Mouse (Mus musculus) midbrain, embryonic 14.5 days (tissue): ENCODE data around the gene Tnfrsf26. TPM values are rescaled to one million over a fixed set of nuclear protein-coding genes. Genes with fewer than 3 reads are reported as not detected.
"Not testable (repeated sequence)": the region's sequence is repeated elsewhere in the genome, so short reads cannot be mapped to it uniquely, and the experiment has no call there.

Experiments
- ATAC-seq: fragments of 200-750 bp; cut with Nextera tagmentation; 2 replicates; pipeline ENCODE4 v1.8.0; 2017; ENCODE audit warnings: moderate number of reproducible peaks, moderate library complexity; ENCODE audit not compliant: low FRiP score, low TSS enrichment
- DNase-seq: peaks from one replicate; pipeline ENCODE4 v3.0.0-alpha.2; 2015
- H3K27ac ChIP-seq: fragments of 300-500 bp; sonication (generic); replicated peaks from 2 replicates; pipeline ENCODE4 v1.5.1; 2014; ENCODE audit warnings: mild to moderate bottlenecking, low read depth, low read length, moderate library complexity
- H3K27me3 ChIP-seq: fragments of 300-500 bp; sonication (generic); 2 replicates; pipeline ENCODE4 v1.6.1; 2014; ENCODE audit warnings: low read length, control low read depth, mixed read lengths; ENCODE audit not compliant: control insufficient read depth, insufficient read depth
- H3K36me3 ChIP-seq: fragments of 300-500 bp; sonication (generic); 2 replicates; pipeline ENCODE4 v1.6.1; 2014; ENCODE audit warnings: low read length, control low read depth; ENCODE audit not compliant: control insufficient read depth, insufficient read depth
- H3K4me1 ChIP-seq: fragments of 300-500 bp; sonication (generic); 2 replicates; pipeline ENCODE4 v1.6.1; 2014; ENCODE audit warnings: mild to moderate bottlenecking, antibody characterized with exemption, low read length, control low read depth; ENCODE audit not compliant: control insufficient read depth, insufficient read depth
- H3K4me2 ChIP-seq: fragments of 300-500 bp; sonication (generic); 2 replicates; pipeline ENCODE4 v1.6.1; 2014; ENCODE audit warnings: mild to moderate bottlenecking, low read length, moderate library complexity
- H3K4me3 ChIP-seq: fragments of 300-500 bp; sonication (generic); replicated peaks from 2 replicates; pipeline ENCODE4 v1.5.1; 2014; ENCODE audit warnings: low read depth, low read length
- H3K9ac ChIP-seq: fragments of 300-500 bp; sonication (generic); replicated peaks from 2 replicates; pipeline ENCODE4 v1.6.1; 2014; ENCODE audit warnings: mild to moderate bottlenecking, low read length, moderate library complexity
- H3K9me3 ChIP-seq: fragments of 300-500 bp; sonication (generic); 2 replicates; pipeline ENCODE4 v1.6.1; 2016; ENCODE audit warnings: low read length, control low read depth, mixed read lengths; ENCODE audit not compliant: control insufficient read depth
- WGBS: fragments of 180-500 bp; shearing (Covaris S2); extraction: QIAGEN DNeasy Blood & Tissue Kit; methylation state at CpG from one replicate; pipeline ENCODE4 v1.1.7; 2014; 5-methylcytosine and 5-hydroxymethylcytosine counted together
- polyA plus RNA-seq: library from polyadenylated mRNA; unstranded; fragments of >200 nt; fragmentation: Nextera tagmentation; extraction: Ambion mirVana; gene quantifications from 2 replicates; pipeline ENCODE4 v1.2.1, GENCODE M21; 2014

Tnfrsf26 gene
- 0.09 and 0.21 TPM in 2 replicates for polyA plus RNA-seq

- Histone ChIP-seq H3K27me3 (no peaks in the 10 kb centered on the region), H3K9ac (no peak within 1 kb of the TSS), H3K4me1 (no peaks in the 10 kb centered on the region), H3K9me3 (no peaks in the 10 kb centered on the region), H3K4me3 (no peak within 1 kb of the TSS), H3K27ac (no peak within 1 kb of the TSS), H3K4me2 (no peak within 1 kb of the TSS), H3K36me3 (no peaks in the 10 kb centered on the region)
- ATAC-seq, result no peak
- WGBS, result 84% methylated on average over 1 of the region's 1 CpGs
- DNase-seq, result no peak
These were observed at the start of gene Tnfrsf26 for GRCm38 (mm10) chr7:143628540-143628939. TSS of gene Tnfrsf26 (minus strand) at chr7:143628722.

- Histone ChIP-seq H3K27me3 (no peaks in the 10 kb centered on the region), H3K9me3 (no peaks in the 10 kb centered on the region), H3K4me1 (no peaks in the 10 kb centered on the region), H3K9ac (no peak overlapping the region), H3K4me2 (no peak overlapping the region), H3K4me3 (no peak overlapping the region), H3K27ac (no peak overlapping the region), H3K36me3 (no peaks in the 10 kb centered on the region)
- DNase-seq (no peak), ATAC-seq (no peak)
These were observed 38.1 kb upstream of the Tnfrsf26 start for GRCm38 (mm10) chr7:143666427-143667311.

- WGBS, result 86% methylated on average over 2 of the region's 2 CpGs
- ATAC-seq, result no peak
These were observed 34.9 kb upstream of the Tnfrsf26 start for GRCm38 (mm10) chr7:143663470-143663869.

DNA sequence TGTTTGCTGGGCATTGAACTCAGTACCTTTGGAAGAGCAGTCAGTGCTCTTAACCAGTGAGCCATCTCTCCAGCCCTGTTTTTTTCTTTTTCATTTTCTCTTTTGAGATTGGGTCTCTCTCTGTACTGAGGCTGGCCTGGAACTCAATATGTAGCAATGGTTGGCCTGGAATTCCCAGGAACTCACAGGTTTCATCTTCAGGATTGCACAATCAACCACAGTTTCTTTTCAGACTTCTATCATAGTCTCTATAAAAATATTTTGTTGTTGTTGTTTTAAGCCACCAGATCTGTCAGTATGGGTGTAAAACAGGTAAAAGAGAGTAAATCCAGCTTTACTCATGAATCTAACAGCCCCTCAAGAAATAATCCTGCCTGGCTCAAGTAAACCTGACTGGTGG lies 32.3 kb upstream of the Tnfrsf26 start:
- Histone ChIP-seq H3K9me3 (no peaks in the 10 kb centered on the region), H3K4me1 (no peaks in the 10 kb centered on the region), H3K4me3 (no peak overlapping the region), H3K36me3 (no peaks in the 10 kb centered on the region), H3K4me2 (no peak overlapping the region), H3K27ac (no peak overlapping the region), H3K9ac (no peak overlapping the region), H3K27me3 (no peaks in the 10 kb centered on the region)
- DNase-seq, result no peak
- no peak for ATAC-seq

More at GRCm38 (mm10) chr7:143663470-143663869, 34.9 kb upstream of the Tnfrsf26 start:
- Histone ChIP-seq H3K4me1 (no peaks in the 10 kb centered on the region), H3K4me2 (no peak overlapping the region), H3K27ac (no peak overlapping the region), H3K36me3 (no peaks in the 10 kb centered on the region), H3K4me3 (no peak overlapping the region), H3K27me3 (no peaks in the 10 kb centered on the region), H3K9ac (no peak overlapping the region), H3K9me3 (no peaks in the 10 kb centered on the region)
- no peak for DNase-seq

DNA sequence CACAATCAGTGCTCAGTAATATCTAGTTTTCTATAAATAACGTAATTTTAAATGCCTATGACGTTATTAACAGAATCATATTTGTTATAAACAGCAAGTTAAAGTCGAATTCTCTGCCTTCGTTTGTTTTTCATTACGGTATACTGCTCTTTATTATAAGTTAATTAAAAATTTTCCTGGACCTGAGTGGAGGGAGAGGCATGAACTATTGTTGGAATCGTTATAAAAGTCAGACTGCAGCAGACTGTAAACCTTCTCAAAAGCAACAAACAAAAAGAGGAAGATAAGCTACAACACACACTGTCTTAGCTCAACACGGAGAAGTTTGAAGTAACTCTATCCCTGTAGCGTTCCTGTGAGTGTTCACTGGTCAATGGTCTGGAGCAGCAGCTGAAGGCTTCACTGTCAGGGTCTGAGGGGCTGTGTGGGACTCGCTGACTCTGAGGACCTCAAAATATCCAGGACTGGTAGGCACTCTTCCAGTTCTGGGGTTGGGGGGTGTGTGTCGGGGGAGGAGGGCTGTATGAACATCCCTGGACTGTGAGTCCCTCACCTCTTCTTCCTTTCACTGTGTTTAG lies 21.3 kb upstream of the Tnfrsf26 start:
- Histone ChIP-seq H3K4me2 (peak overlapping the region; percentile 85), H3K4me3 (peak overlapping the region; percentile 60)
- not testable (repeated sequence) for H3K9me3 ChIP-seq, DNase-seq, H3K27ac ChIP-seq, H3K4me1 ChIP-seq, ATAC-seq, H3K9ac ChIP-seq, H3K27me3 ChIP-seq, H3K36me3 ChIP-seq
- 55% methylated on average over 10 of the region's 10 CpGs for WGBS

DNA sequence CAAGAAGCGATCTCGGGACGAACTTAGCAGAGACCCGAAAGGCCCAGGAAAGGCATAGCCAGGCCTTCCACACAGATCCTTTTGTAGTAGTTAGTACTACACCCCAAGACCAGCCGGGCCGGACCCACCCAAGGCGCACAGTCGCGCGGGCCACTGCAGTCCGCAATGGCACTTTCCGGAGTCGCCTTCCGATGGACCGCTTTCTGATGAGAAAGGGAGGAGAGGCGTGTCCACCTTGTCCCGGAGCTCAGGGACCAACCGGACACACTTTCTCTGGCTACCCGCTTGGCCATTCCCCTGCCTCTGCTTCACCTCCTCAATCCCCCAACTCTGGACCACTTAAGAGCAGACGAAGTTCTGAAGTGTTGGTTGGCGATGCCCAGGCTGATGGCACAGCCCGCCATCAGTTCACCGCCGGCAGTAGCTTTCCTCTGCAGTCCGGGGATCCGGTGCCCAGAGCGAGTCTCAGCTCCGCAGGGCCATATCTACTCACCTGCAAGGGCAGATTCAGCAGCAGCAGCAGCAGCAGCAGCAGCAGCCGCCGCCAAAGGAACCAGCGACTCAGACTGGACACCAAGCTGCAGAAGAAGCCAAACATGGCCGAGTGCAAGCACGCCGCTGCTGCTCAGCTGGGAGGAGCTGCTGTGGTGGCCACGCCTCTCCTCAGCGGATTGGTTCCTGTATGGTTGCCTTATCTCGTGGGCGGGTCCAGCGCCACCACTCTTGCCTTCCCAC lies 20.7 kb upstream of the Tnfrsf26 start, which contains the start of gene Tnfrsf22:
Gene Tnfrsf22, minus strand, starts transcription at position 628 of the 735 bp plus-strand sequence.
- Histone ChIP-seq H3K9ac (peak within 1 kb of the TSS; percentile 61), H3K4me1 (no peaks in the 10 kb centered on the region), H3K4me2 (peak within 1 kb of the TSS; percentile 85), H3K9me3 (no peaks in the 10 kb centered on the region), H3K4me3 (peak within 1 kb of the TSS; percentile 60), H3K27ac (peak within 1 kb of the TSS; percentile 37; the same call in 1 of the 2 replicates), H3K27me3 (no peaks in the 10 kb centered on the region), H3K36me3 (no peaks in the 10 kb centered on the region)
- WGBS, result 3% methylated on average over 39 of the region's 39 CpGs
- peak; percentile 90 for DNase-seq
- ATAC-seq, result peak; percentile 90

DNA sequence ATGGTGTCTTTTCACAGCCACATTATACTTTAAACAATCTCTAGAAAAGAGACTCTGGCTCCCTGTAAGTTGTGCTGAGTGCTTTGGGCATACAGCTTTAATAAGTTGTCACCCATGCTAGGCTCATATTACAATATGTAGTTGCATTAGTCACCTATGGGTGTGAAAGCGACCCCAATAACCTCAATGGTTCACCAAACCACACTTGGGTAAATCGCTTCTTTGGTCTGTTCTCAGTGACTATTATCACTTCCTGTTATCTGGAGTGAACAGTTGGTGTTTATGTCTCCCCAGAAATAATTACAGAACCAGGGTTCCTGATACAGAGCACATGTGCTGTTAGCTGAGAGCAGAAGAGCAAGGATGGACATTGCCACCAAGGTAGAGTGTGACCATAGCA lies 15.4 kb upstream of the Tnfrsf26 start:
- ATAC-seq, H3K9ac ChIP-seq, H3K9me3 ChIP-seq, H3K36me3 ChIP-seq, DNase-seq, H3K27ac ChIP-seq, H3K27me3 ChIP-seq, H3K4me3 ChIP-seq, H3K4me2 ChIP-seq, H3K4me1 ChIP-seq: not testable (repeated sequence)
- 91% methylated on average over 2 of the region's 2 CpGs for WGBS

GRCm38 (mm10) chr7:143636674-143637073 lies 8.2 kb upstream of the Tnfrsf26 start:
- WGBS, result 94% methylated on average over 1 of the region's 1 CpGs
- ATAC-seq (no peak), DNase-seq (no peak)
- H3K27me3 ChIP-seq, result no peaks in the 10 kb centered on the region
- no peak overlapping the region for H3K4me3 ChIP-seq
- no peaks in the 10 kb centered on the region for H3K9me3 ChIP-seq
- no peaks in the 10 kb centered on the region for H3K36me3 ChIP-seq
- no peak overlapping the region for H3K27ac ChIP-seq
- no peak overlapping the region for H3K4me2 ChIP-seq
- H3K9ac ChIP-seq, result no peak overlapping the region
- H3K4me1 ChIP-seq, result no peaks in the 10 kb centered on the region
